Mouse (Mus musculus) MN1 (cell line): ENCODE data around the gene Dnajb6.
"Not testable (repeated sequence)": the region's sequence is repeated elsewhere in the genome, so short reads cannot be mapped to it uniquely, and the experiment has no call there.

Source experiments
- DNase-seq: peaks from one replicate; pipeline ENCODE4 v3.0.0-alpha.2; 2016; ENCODE audit warnings: low spot score

The Dnajb6 gene

GRCm38 (mm10) chr5:29770935-29771334, 35.4 kb downstream of the Dnajb6 start:
- DNase-seq, result no peak

GRCm38 (mm10) chr5:29772038-29772437, 36.5 kb downstream of the Dnajb6 start:
- peak; percentile 44 for DNase-seq

GRCm38 (mm10) chr5:29772651-29773330, 37.3 kb downstream of the Dnajb6 start:
- peak; percentile 78 for DNase-seq

- DNase-seq, result no peak
These were observed 38.1 kb downstream of the Dnajb6 start for GRCm38 (mm10) chr5:29773460-29774150.

GRCm38 (mm10) chr5:29775437-29775836, 39.9 kb downstream of the Dnajb6 start:
- DNase-seq, result no peak

- DNase-seq, result no peak
These were observed 42.5 kb downstream of the Dnajb6 start for GRCm38 (mm10) chr5:29778029-29778428.

- not testable (repeated sequence) for DNase-seq
These were observed 44.2 kb downstream of the Dnajb6 start for GRCm38 (mm10) chr5:29779733-29780132.

- no peak for DNase-seq
These were observed 46.8 kb downstream of the Dnajb6 start for GRCm38 (mm10) chr5:29782261-29782660.

- not testable (repeated sequence) for DNase-seq
These were observed 49.4 kb downstream of the Dnajb6 start for GRCm38 (mm10) chr5:29784906-29785305.

- not testable (repeated sequence) for DNase-seq
These were observed 50.5 kb downstream of the Dnajb6 start for GRCm38 (mm10) chr5:29785953-29786352.

- DNase-seq, result not testable (repeated sequence)
These were observed 59.4 kb downstream of the Dnajb6 start for GRCm38 (mm10) chr5:29794933-29795332.

- no peak for DNase-seq
These were observed 73.5 kb downstream of the Dnajb6 start for GRCm38 (mm10) chr5:29808940-29809339.

- not testable (repeated sequence) for DNase-seq
These were observed 76.0 kb downstream of the Dnajb6 start for GRCm38 (mm10) chr5:29811377-29811921.

- DNase-seq, result no peak
These were observed 81.2 kb downstream of the Dnajb6 start for GRCm38 (mm10) chr5:29816523-29817242.

GRCm38 (mm10) chr5:29817400-29817799, 81.9 kb downstream of the Dnajb6 start:
- DNase-seq, result no peak

GRCm38 (mm10) chr5:29818287-29818686, 82.8 kb downstream of the Dnajb6 start:
- no peak for DNase-seq

- DNase-seq, result peak; percentile 50
These were observed 89.3 kb downstream of the Dnajb6 start for GRCm38 (mm10) chr5:29824796-29825195.

- peak; percentile 78 for DNase-seq
These were observed 91.3 kb downstream of the Dnajb6 start for GRCm38 (mm10) chr5:29826780-29827179.

- peak; percentile 75 for DNase-seq
These were observed 107.1 kb downstream of the Dnajb6 start for GRCm38 (mm10) chr5:29842444-29843166.

GRCm38 (mm10) chr5:29845038-29845437, 109.5 kb downstream of the Dnajb6 start:
- no peak for DNase-seq

GRCm38 (mm10) chr5:29847494-29847893, 112.0 kb downstream of the Dnajb6 start:
- no peak for DNase-seq

- DNase-seq, result no peak
These were observed 112.6 kb downstream of the Dnajb6 start for GRCm38 (mm10) chr5:29848091-29848490.
